Mouse (Mus musculus) CH12.LX (cell line): ENCODE data around the gene Bmp6. TPM values are rescaled to one million over a fixed set of nuclear protein-coding genes. Genes with fewer than 3 reads are reported as not detected.

ENCODE experiments used
- DNase-seq: peaks from one replicate; pipeline ENCODE4 v3.0.0-alpha.2; 2013; ENCODE audit errors: extremely low read depth
- H3K27ac ChIP-seq: 2 replicates; pipeline ENCODE4 v1.5.1; 2012; ENCODE audit warnings: low read depth, mild to moderate bottlenecking, control low read depth, moderate library complexity; ENCODE audit not compliant: insufficient read depth
- H3K27me3 ChIP-seq: replicated peaks from 2 replicates; pipeline ENCODE3; 2012; ENCODE audit warnings: inconsistent platforms
- H3K36me3 ChIP-seq, 2 experiments: replicated peaks in 1 of 2; 2 replicates each; pipeline versions ENCODE3 to v1.6.1; 2012; ENCODE audit warnings: inconsistent platforms in 1 of 2, low read length in 1 of 2, mild to moderate bottlenecking in 1 of 2, mixed read lengths in 1 of 2, moderate library complexity in 1 of 2; ENCODE audit not compliant: control insufficient read depth in 1 of 2, insufficient read depth in 1 of 2
- H3K4me1 ChIP-seq, 2 experiments: 2 replicates each; pipeline ENCODE4 v1.6.1; 2012; ENCODE audit warnings: inconsistent platforms in 1 of 2, moderate library complexity in 1 of 2; ENCODE audit not compliant: insufficient read depth in 2 of 2, control insufficient read depth in 1 of 2
- H3K4me2 ChIP-seq: 2 replicates; pipeline ENCODE4 v1.6.1; 2012; ENCODE audit warnings: low read depth, mild to moderate bottlenecking, control low read depth; ENCODE audit not compliant: poor library complexity, insufficient read depth, severe bottlenecking
- H3K4me3 ChIP-seq, 3 experiments: fragments of 150-350 bp in 1 of 3; sonication (generic) in 1 of 3; replicated peaks in 1 of 3; 2 replicates each; pipeline versions ENCODE3 to v1.5.1; 2011 to 2012; ENCODE audit warnings: low read depth in 2 of 3, low read length in 2 of 3, mild to moderate bottlenecking in 2 of 3, moderate library complexity in 2 of 3, control low read depth in 1 of 3, improper control_type of control experiment in 1 of 3, inconsistent platforms in 1 of 3, mixed read lengths in 1 of 3; ENCODE audit not compliant: poor library complexity in 1 of 3
- H3K79me2 ChIP-seq: replicated peaks from 2 replicates; pipeline ENCODE4 v1.6.1; 2012; ENCODE audit warnings: mild to moderate bottlenecking, moderate library complexity; ENCODE audit not compliant: control insufficient read depth, poor library complexity, insufficient read depth, severe bottlenecking; ENCODE audit errors: extremely low read depth
- H3K9ac ChIP-seq: 2 replicates; pipeline ENCODE4 v1.6.1; 2012; ENCODE audit warnings: low read depth, mild to moderate bottlenecking, control low read depth, moderate library complexity; ENCODE audit not compliant: insufficient read depth
- H3K9me3 ChIP-seq: replicated peaks from 2 replicates; pipeline ENCODE3; 2012; ENCODE audit warnings: low read length, inconsistent platforms, mixed read lengths
- CHD1 ChIP-seq: IDR thresholded peaks from 2 replicates; pipeline ENCODE4 v1.6.1; 2012; ENCODE audit warnings: low read depth, low read length, improper control_type of control experiment, inconsistent platforms
- E2F4 ChIP-seq: IDR thresholded peaks from 2 replicates; pipeline ENCODE4 v1.6.1; 2011; ENCODE audit warnings: low read depth, low read length, improper control_type of control experiment; ENCODE audit not compliant: insufficient replicate concordance
- ELF1 ChIP-seq: IDR thresholded peaks from 2 replicates; pipeline ENCODE4 v1.6.1; 2014; ENCODE audit warnings: low read depth, mild to moderate bottlenecking, inconsistent platforms, low read length, improper control_type of control experiment
- EP300 ChIP-seq: IDR thresholded peaks from 2 replicates; pipeline ENCODE4 v1.6.1; 2011; ENCODE audit warnings: low read length, improper control_type of control experiment
- ETS1 ChIP-seq: conservative IDR thresholded peaks from 2 replicates; pipeline ENCODE4 v1.6.1; 2012; ENCODE audit warnings: low read depth, mild to moderate bottlenecking, inconsistent platforms, low read length, improper control_type of control experiment, moderate library complexity
- GABPA ChIP-seq: IDR thresholded peaks from 2 replicates; pipeline ENCODE4 v1.6.1; 2012; ENCODE audit warnings: low read depth, low read length, improper control_type of control experiment, inconsistent platforms; ENCODE audit not compliant: insufficient replicate concordance
- IRF4 ChIP-seq: IDR thresholded peaks from 2 replicates; pipeline ENCODE4 v1.6.1; 2014; ENCODE audit warnings: low read depth, mild to moderate bottlenecking, inconsistent platforms, low read length, improper control_type of control experiment
- JUND ChIP-seq: conservative IDR thresholded peaks from 2 replicates; pipeline ENCODE4 v1.6.1; 2011; ENCODE audit warnings: low read depth, low read length, improper control_type of control experiment
- KAT2A ChIP-seq: IDR thresholded peaks from 2 replicates; pipeline ENCODE4 v1.6.1; 2012; ENCODE audit warnings: low read length, improper control_type of control experiment, inconsistent platforms; ENCODE audit not compliant: insufficient replicate concordance
- MAFK ChIP-seq: IDR thresholded peaks from 2 replicates; pipeline ENCODE4 v1.6.1; 2011; ENCODE audit warnings: low read length, improper control_type of control experiment; ENCODE audit not compliant: insufficient replicate concordance
- MAZ ChIP-seq: IDR thresholded peaks from 2 replicates; pipeline ENCODE4 v1.6.1; 2012; ENCODE audit warnings: low read depth, mild to moderate bottlenecking, inconsistent platforms, low read length, improper control_type of control experiment, moderate library complexity
- MEF2A ChIP-seq: IDR thresholded peaks from 2 replicates; pipeline ENCODE4 v1.6.1; 2014; ENCODE audit warnings: low read depth, mild to moderate bottlenecking, inconsistent platforms, low read length, improper control_type of control experiment, borderline replicate concordance
- MXI1 ChIP-seq: IDR thresholded peaks from 2 replicates; pipeline ENCODE4 v1.6.1; 2011; ENCODE audit warnings: mild to moderate bottlenecking, low read depth, low read length, improper control_type of control experiment
- NELFE ChIP-seq: IDR thresholded peaks from 2 replicates; pipeline ENCODE4 v1.6.1; 2011; ENCODE audit warnings: low read depth, low read length, improper control_type of control experiment
- NRF1 ChIP-seq: IDR thresholded peaks from 2 replicates; pipeline ENCODE4 v1.6.1; 2014; ENCODE audit warnings: low read depth, mild to moderate bottlenecking, inconsistent platforms, low read length, improper control_type of control experiment, moderate library complexity
- PAX5 ChIP-seq: IDR thresholded peaks from 2 replicates; pipeline ENCODE4 v1.6.1; 2012; ENCODE audit warnings: low read length, inconsistent platforms, mixed read lengths
- POLR2A ChIP-seq: IDR thresholded peaks from 2 replicates; pipeline ENCODE4 v1.6.1; 2011; ENCODE audit warnings: low read depth, mild to moderate bottlenecking, improper control_type of control experiment, low read length
- POLR2AphosphoS2 ChIP-seq: IDR thresholded peaks from 2 replicates; pipeline ENCODE4 v1.6.1; 2011; ENCODE audit warnings: low read depth, low read length, improper control_type of control experiment
- RAD21 ChIP-seq: IDR thresholded peaks from 2 replicates; pipeline ENCODE4 v1.6.1; 2011; ENCODE audit warnings: low read depth, mild to moderate bottlenecking, low read length, improper control_type of control experiment, moderate library complexity
- SIN3A ChIP-seq: IDR thresholded peaks from 2 replicates; pipeline ENCODE4 v1.6.1; 2012; ENCODE audit warnings: low read length, improper control_type of control experiment, inconsistent platforms
- SMC3 ChIP-seq: IDR thresholded peaks from 2 replicates; pipeline ENCODE4 v1.6.1; 2011; ENCODE audit warnings: low read depth, low read length, improper control_type of control experiment
- TBP ChIP-seq: conservative IDR thresholded peaks from 2 replicates; pipeline ENCODE4 v1.6.1; 2011; ENCODE audit warnings: low read depth, low read length, improper control_type of control experiment
- TCF12 ChIP-seq: IDR thresholded peaks from 2 replicates; pipeline ENCODE4 v1.6.1; 2014; ENCODE audit warnings: low read depth, mild to moderate bottlenecking, inconsistent platforms, low read length, improper control_type of control experiment
- UBTF ChIP-seq: IDR thresholded peaks from 2 replicates; pipeline ENCODE4 v1.6.1; 2012; ENCODE audit warnings: low read depth, mild to moderate bottlenecking, inconsistent platforms, low read length, improper control_type of control experiment, moderate library complexity
- USF1 ChIP-seq: IDR thresholded peaks from 2 replicates; pipeline ENCODE4 v1.6.1; 2014; ENCODE audit warnings: low read depth, mild to moderate bottlenecking, inconsistent platforms, low read length, improper control_type of control experiment
- ZKSCAN1 ChIP-seq: IDR thresholded peaks from 2 replicates; pipeline ENCODE4 v1.6.1; 2012; ENCODE audit warnings: low read depth, inconsistent platforms, low read length, improper control_type of control experiment, borderline replicate concordance
- ZMIZ1 ChIP-seq: IDR thresholded peaks from 2 replicates; pipeline ENCODE4 v1.6.1; 2012; ENCODE audit warnings: low read depth, mild to moderate bottlenecking, inconsistent platforms, low read length, improper control_type of control experiment
- dilution Hi-C: fragments of 300-500 bp; cut with MboI; formaldehyde crosslinking; loops from 2 replicates; pipeline ENCODE4 v1.14.3; 2020; ENCODE audit warnings: low sequenced_read_pairs; ENCODE audit not compliant: extremely low pct_unique_long_range_greater_than_20kb, extremely low pct_ligation_motif_present
- in situ Hi-C: fragments of 300-500 bp; cut with MboI; formaldehyde crosslinking; loops from 3 replicates; pipeline ENCODE4 v1.14.3; 2019; ENCODE audit warnings: low sequenced_read_pairs, low pct_ligation_motif_present, low pct_unique_long_range_greater_than_20kb, mixed read lengths
- polyA plus RNA-seq: library from polyadenylated mRNA; unstranded; fragments of >175 nt; gene quantifications from 2 replicates; pipeline ENCODE4 v1.2.1, GENCODE M21; 2012; ENCODE audit warnings: low read depth; ENCODE audit not compliant: insufficient read length
- total RNA-seq, 2 experiments: library from RNA; depleted of rRNA; stranded (reverse); fragments of 300-350 nt in 1 of 2; fragments of >200 nt in 1 of 2; gene quantifications; 2 replicates each; pipeline ENCODE4 v1.2.3; 2012 to 2014

Gene Bmp6
- total and polyA plus RNA-seq, 3 experiments: 0.16 to 3.5 (median 0.77) TPM

DNA sequence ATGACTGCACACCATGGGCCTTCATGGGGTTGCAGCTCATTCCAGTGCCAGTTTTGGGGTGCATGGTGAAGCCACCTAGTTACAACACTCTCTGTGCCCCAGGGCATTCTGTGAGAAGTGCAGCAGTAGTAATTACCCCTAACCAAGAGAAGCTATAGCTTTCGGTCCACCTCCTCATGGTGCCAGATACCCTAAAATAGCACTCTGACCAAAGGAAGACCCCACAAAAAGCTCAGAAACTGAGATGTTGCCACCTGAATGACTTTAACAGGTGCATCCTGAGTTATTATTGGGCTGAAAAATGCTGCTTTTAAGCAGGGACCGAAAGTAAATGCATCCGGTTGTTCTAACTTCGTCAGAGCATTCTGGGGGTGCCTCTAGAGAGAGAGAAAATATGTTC lies 186.6 kb downstream of the Bmp6 start:
- no peak for DNase-seq
- Histone ChIP-seq H3K4me3 (no peak overlapping the region), H3K27ac (no peak overlapping the region), H3K4me2 (no peak overlapping the region), H3K9ac (no peak overlapping the region), H3K27me3 (no peaks in the 10 kb centered on the region), H3K36me3 (no peaks in the 10 kb centered on the region), H3K4me1 (peaks cover 10 to 16% of the 10 kb centered on the region in 2 experiments), H3K9me3 (no peaks in the 10 kb centered on the region), H3K79me2 (peaks cover 13% of the 10 kb centered on the region)
- in situ Hi-C loops: no loop called here
- dilution Hi-C loops: no loop called here
- TF ChIP-seq IRF4: no peak
- TF ChIP-seq RAD21: no peak
- TF ChIP-seq ZKSCAN1: no peak
- no peak for TF ChIP-seq GABPA
- TF ChIP-seq MAZ: no peak
- TF ChIP-seq E2F4: no peak
- no peak for TF ChIP-seq USF1
- TF ChIP-seq MEF2A: peak; percentile 96
- TF ChIP-seq EP300: peak; percentile 51
- TF ChIP-seq POLR2A: no peak
- TF ChIP-seq MXI1: no peak
- peak; percentile 70; the same call in 1 of the 2 replicates for TF ChIP-seq TCF12
- TF ChIP-seq CHD1: no peak
- no peak for TF ChIP-seq UBTF
- no peak for TF ChIP-seq KAT2A

- no peak overlapping the region for H3K27ac ChIP-seq
- H3K4me3 ChIP-seq: no peak overlapping the region
- peaks cover 12 to 19% of the 10 kb centered on the region in 2 experiments for H3K4me1 ChIP-seq
- in situ Hi-C loops: no loop called here
- dilution Hi-C loops: no loop called here
- H3K79me2 ChIP-seq: no peaks in the 10 kb centered on the region
- H3K36me3 ChIP-seq: no peaks in the 10 kb centered on the region
- H3K4me2 ChIP-seq: no peak overlapping the region
- no peak overlapping the region for H3K9ac ChIP-seq
- no peaks in the 10 kb centered on the region for H3K27me3 ChIP-seq
- TF ChIP-seq IRF4: no peak
- no peak for TF ChIP-seq ELF1
- no peak for TF ChIP-seq SMC3
- TF ChIP-seq SIN3A: no peak
- TF ChIP-seq PAX5: no peak
- TF ChIP-seq POLR2AphosphoS2: no peak
- TF ChIP-seq NRF1: no peak
- no peak for TF ChIP-seq E2F4
- TF ChIP-seq UBTF: no peak
- TF ChIP-seq ZMIZ1: no peak
- no peak for TF ChIP-seq NELFE
- TF ChIP-seq TCF12: no peak
- no peak for TF ChIP-seq TBP
- no peak for TF ChIP-seq ETS1
- no peak for TF ChIP-seq MAFK
- no peak for TF ChIP-seq CHD1
- no peak for TF ChIP-seq JUND
- H3K9me3 ChIP-seq: no peaks in the 10 kb centered on the region
- no peak for DNase-seq
These were observed 188.6 kb downstream of the Bmp6 start for GRCm38 (mm10) chr13:38533461-38533860.
